Mouse (Mus musculus) kidney, postnatal 0 days (tissue): ENCODE data around the gene Zmynd8. TPM values are rescaled to one million over a fixed set of nuclear protein-coding genes. Genes with fewer than 3 reads are reported as not detected.

Source experiments
- ATAC-seq: fragments of 200-750 bp; cut with Nextera tagmentation; replicated peaks from 2 replicates; pipeline ENCODE4 v1.8.0; 2017; ENCODE audit warnings: low read depth, moderate number of reproducible peaks, moderate TSS enrichment, moderate library complexity; ENCODE audit not compliant: low FRiP score
- DNase-seq: peaks from one replicate; pipeline ENCODE4 v3.0.0-alpha.2; 2016; ENCODE audit warnings: low spot score
- H3K27ac ChIP-seq: fragments of 300-500 bp; sonication (generic); 2 replicates; pipeline ENCODE4 v1.5.1; 2014; ENCODE audit warnings: mild to moderate bottlenecking
- H3K27me3 ChIP-seq: fragments of 300-500 bp; sonication (generic); 2 replicates; pipeline ENCODE4 v1.6.1; 2014; ENCODE audit warnings: low read length, mixed read lengths; ENCODE audit not compliant: insufficient read depth
- H3K36me3 ChIP-seq: fragments of 300-500 bp; sonication (generic); 2 replicates; pipeline ENCODE4 v1.6.1; 2014; ENCODE audit warnings: low read length, mixed read lengths; ENCODE audit not compliant: insufficient read depth
- H3K4me1 ChIP-seq: fragments of 300-500 bp; sonication (generic); replicated peaks from 2 replicates; pipeline ENCODE4 v1.6.1; 2014; ENCODE audit warnings: antibody characterized with exemption, low read length, mixed read lengths; ENCODE audit not compliant: insufficient read depth
- H3K4me2 ChIP-seq: fragments of 300-500 bp; sonication (generic); 2 replicates; pipeline ENCODE4 v1.6.1; 2014; ENCODE audit warnings: mild to moderate bottlenecking, low read length, moderate library complexity, mixed read lengths
- H3K4me3 ChIP-seq: fragments of 300-500 bp; sonication (generic); replicated peaks from 2 replicates; pipeline ENCODE4 v1.5.1; 2014; ENCODE audit warnings: low read depth, low read length
- H3K9ac ChIP-seq: fragments of 300-500 bp; sonication (generic); 2 replicates; pipeline ENCODE4 v1.6.1; 2014; ENCODE audit warnings: low read depth, low read length
- H3K9me3 ChIP-seq: fragments of 300-500 bp; sonication (generic); replicated peaks from 2 replicates; pipeline ENCODE4 v1.6.1; 2016; ENCODE audit warnings: low read length, inconsistent platforms, mixed read lengths
- CTCF ChIP-seq: IDR thresholded peaks from 2 replicates; pipeline ENCODE4 v1.5.1; 2016; ENCODE audit warnings: antibody characterized with exemption, low read depth, mild to moderate bottlenecking, moderate library complexity
- WGBS: fragments of 180-500 bp; shearing (Covaris S2); extraction: QIAGEN DNeasy Blood & Tissue Kit; methylation state at CpG from one replicate; pipeline ENCODE4 v1.1.7; 2014; 5-methylcytosine and 5-hydroxymethylcytosine counted together
- polyA plus RNA-seq: library from polyadenylated mRNA; unstranded; fragments of >200 nt; fragmentation: Nextera tagmentation; extraction: Ambion mirVana; gene quantifications from 2 replicates; pipeline ENCODE4 v1.2.1, GENCODE M21; 2015

Zmynd8 gene
- polyA plus RNA-seq, 1 experiment from 2014 or later: 39.6 TPM

DNA sequence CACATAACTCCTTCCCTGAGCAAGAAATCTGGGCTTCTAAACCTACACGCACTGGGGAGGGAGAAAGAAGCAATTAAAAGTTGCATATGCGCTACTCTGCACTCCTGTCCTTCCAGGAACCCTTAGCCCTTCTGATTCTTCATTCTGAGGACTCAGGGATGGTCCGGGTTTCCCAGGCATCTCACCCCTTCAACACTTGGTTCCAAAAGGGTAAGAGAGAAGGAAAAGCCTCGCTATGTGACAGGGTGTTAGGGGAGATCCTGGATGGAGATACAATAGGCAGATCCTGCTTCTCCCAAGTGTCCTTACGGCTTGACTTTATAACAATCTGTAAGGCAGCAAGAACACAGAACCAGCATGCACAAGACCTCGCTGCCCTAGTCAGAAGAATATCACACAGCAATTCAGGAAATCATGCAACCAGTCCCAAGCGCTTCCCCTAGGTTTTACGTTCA lies 19.9 kb downstream of the Zmynd8 start:
- WGBS: 21% methylated on average over 8 of the region's 8 CpGs
- DNase-seq: peak; percentile 28
- Histone ChIP-seq H3K27ac (peak overlapping the region; percentile 100), H3K4me2 (peak overlapping the region; percentile 40; the same call in 1 of the 2 replicates), H3K27me3 (no peaks in the 10 kb centered on the region), H3K4me3 (no peak overlapping the region), H3K9ac (peak overlapping the region; percentile 44; the same call in 1 of the 2 replicates), H3K36me3 (0 out of 2 replicates have a peak, but pooled peaks cover 2% of the 10 kb centered on the region), H3K9me3 (no peaks in the 10 kb centered on the region), H3K4me1 (peaks cover 94% of the 10 kb centered on the region)
- ATAC-seq: no peak
- no peak for TF ChIP-seq CTCF

DNA sequence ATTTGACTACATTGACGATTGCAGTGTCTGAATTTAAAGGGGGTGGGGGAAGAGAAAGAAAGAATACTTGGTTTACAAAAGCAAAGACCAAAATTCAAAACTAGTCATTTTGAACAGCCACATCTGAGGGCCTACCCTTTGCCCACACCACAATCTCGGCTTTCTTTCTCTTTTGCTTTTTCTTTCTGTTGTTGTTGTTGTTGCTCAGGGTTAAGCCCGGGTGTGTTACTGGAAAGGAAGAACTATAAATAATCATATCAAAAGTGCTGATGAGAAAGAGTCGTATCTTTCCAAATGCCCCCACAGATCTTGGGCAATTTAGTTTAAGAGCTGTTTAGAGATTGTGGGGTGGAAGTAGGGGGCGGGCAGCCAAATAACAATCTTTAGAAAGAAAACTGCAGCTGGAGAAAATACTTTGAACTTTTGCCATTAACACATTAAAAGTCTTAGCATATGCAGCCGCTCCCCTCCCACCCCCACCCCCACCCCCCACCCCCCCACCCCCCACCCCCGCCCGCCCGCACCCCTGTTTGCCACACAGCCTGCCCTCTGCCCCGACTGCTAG lies 20.7 kb downstream of the Zmynd8 start:
- no peaks in the 10 kb centered on the region for H3K27me3 ChIP-seq
- no peak for TF ChIP-seq CTCF
- 15% methylated on average over 10 of the region's 10 CpGs for WGBS
- peaks cover 90% of the 10 kb centered on the region for H3K4me1 ChIP-seq
- peak overlapping the region; percentile 36; the same call in 1 of the 2 replicates for H3K4me2 ChIP-seq
- H3K36me3 ChIP-seq: 0 out of 2 replicates have a peak, but pooled peaks cover 6% of the 10 kb centered on the region
- no peaks in the 10 kb centered on the region for H3K9me3 ChIP-seq
- ATAC-seq (no peak), DNase-seq (peak; percentile 34)
- H3K27ac ChIP-seq: peak overlapping the region; percentile 100
- no peak overlapping the region for H3K4me3 ChIP-seq
- peak overlapping the region; percentile 37; the same call in 1 of the 2 replicates for H3K9ac ChIP-seq

DNA sequence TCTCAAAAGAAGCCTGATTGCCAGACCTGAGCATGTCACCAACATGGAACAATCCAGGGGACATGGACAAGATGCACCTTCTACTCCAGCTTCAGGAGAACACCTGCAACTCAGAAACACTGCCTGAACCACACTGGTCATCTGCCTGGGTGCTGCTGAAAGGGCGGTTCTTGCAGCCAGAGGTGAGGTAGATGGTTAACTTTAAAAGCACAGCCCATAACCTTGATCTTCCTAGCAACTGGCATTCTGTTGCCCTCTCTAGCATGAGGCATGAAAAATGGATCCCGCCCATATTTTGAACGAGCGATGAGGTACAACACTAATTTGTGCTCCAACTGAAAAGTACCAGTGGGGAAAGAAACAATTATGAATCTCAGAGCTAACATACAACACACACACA lies 21.6 kb downstream of the Zmynd8 start:
- Histone ChIP-seq H3K27me3 (no peaks in the 10 kb centered on the region), H3K4me2 (0 out of 2 replicates have a peak overlapping the region, but pooled peaks have one; percentile 36), H3K27ac (peak overlapping the region; percentile 96), H3K9me3 (no peaks in the 10 kb centered on the region), H3K4me3 (no peak overlapping the region), H3K9ac (no peak overlapping the region), H3K4me1 (peaks cover 81% of the 10 kb centered on the region), H3K36me3 (0 out of 2 replicates have a peak, but pooled peaks cover 6% of the 10 kb centered on the region)
- no peak for ATAC-seq
- no peak for DNase-seq
- no peak for TF ChIP-seq CTCF
- WGBS: 66% methylated on average over 4 of the region's 4 CpGs

DNA sequence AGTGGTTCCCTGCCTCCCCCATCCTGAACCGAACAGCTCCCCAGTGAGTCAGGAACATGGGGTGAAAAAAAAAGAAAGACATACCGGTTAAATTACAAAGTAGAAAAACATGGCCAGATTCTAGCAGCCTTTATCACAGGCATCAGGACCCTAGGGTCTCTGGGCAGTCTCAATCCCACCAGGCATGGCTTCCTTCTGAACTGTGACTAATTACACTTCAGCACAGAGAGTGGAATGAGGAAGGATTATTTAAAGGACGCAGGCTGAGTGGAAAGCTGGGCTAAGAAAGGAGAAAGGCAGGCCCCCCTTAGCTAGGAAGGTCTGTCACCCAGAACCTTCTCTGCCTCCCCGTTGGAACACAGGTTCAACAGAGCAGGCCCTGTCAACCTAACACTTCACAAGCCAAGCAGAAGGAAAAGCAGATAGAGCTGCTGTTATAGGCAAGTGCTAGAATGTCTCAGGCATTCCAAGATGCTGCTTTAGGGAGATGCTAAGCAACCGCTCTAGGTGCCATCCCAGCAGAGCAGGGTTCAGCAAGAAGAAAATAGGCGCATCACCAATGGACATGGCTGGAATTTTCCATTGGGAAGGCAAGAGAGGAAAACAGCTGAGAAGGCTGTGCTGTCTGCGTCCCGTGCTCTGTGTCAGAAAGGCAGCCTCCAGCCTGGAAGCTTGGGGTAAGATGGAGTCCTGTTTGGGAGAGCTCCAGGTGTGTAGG lies 22.5 kb downstream of the Zmynd8 start:
- WGBS: 30% methylated on average over 8 of the region's 8 CpGs
- Histone ChIP-seq H3K27me3 (no peaks in the 10 kb centered on the region), H3K4me2 (no peak overlapping the region), H3K4me1 (peaks cover 73% of the 10 kb centered on the region), H3K27ac (peak overlapping the region; percentile 96), H3K36me3 (0 out of 2 replicates have a peak, but pooled peaks cover 7% of the 10 kb centered on the region), H3K9me3 (no peaks in the 10 kb centered on the region), H3K9ac (peak overlapping the region; percentile 15; the same call in 1 of the 2 replicates), H3K4me3 (no peak overlapping the region)
- ATAC-seq (no peak), DNase-seq (peak; percentile 66)
- no peak for TF ChIP-seq CTCF

DNA sequence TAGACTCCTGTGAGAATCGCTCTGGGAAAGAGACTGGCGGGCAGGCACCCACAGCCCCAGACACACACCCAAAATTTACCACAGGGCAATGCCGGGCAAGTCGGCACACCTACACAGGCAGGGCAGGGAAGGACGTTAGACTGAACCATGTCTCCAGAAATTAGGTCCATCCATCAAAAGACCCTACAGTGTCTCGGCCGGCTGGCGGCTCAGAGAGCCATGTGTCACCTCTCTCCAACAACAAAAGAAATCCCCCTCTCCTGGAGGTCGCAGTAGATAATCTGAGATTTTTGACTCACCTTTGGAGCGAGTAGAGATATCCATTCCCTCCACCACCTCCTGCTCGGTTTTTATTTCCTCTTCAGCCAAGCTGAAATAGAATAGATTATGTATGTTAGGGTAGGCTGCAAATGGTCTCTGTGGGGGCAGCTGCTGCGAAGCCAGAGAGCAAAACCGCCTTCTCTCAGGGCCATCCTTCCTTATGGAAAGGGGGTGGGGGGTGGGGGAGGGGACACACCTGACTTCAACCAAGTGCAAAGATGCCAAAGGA lies 23.3 kb downstream of the Zmynd8 start:
- Histone ChIP-seq H3K9ac (peak overlapping the region; percentile 54), H3K9me3 (no peaks in the 10 kb centered on the region), H3K36me3 (0 out of 2 replicates have a peak, but pooled peaks cover 13% of the 10 kb centered on the region), H3K27me3 (no peaks in the 10 kb centered on the region), H3K27ac (peak overlapping the region; percentile 96), H3K4me2 (peak overlapping the region; percentile 37; the same call in 1 of the 2 replicates), H3K4me1 (peaks cover 66% of the 10 kb centered on the region), H3K4me3 (no peak overlapping the region)
- no peak for TF ChIP-seq CTCF
- DNase-seq: no peak
- ATAC-seq: no peak
- WGBS: 20% methylated on average over 13 of the region's 13 CpGs
